Mouse (Mus musculus) Patski (cell line): ENCODE data around the gene Selplg. TPM values are rescaled to one million over a fixed set of nuclear protein-coding genes. Genes with fewer than 3 reads are reported as not detected.

ENCODE experiments used
- ATAC-seq: fragments of 100-300 bp; one replicate; pipeline ENCODE4 v1.8.0; 2021
- CTCF ChIA-PET: fragments of 350-600 bp; sonication (Branson Sonifier 250); formaldehyde crosslinking; loops from one replicate; lab custom pipeline; 2022; ENCODE audit warnings: inconsistent platforms; lab: Charles Lee
- POLR2A ChIA-PET: fragments of 350-600 bp; sonication (Branson Sonifier 250); formaldehyde crosslinking; loops from one replicate; lab custom pipeline; 2022; ENCODE audit warnings: antibody characterized with exemption, inconsistent platforms; lab: Charles Lee
- DNase-seq: peaks from one replicate; pipeline ENCODE4 v3.0.0-alpha.2; 2011; ENCODE audit warnings: low read depth, low spot score
- H3K27me3 ChIP-seq: fragments of 371-371 bp; one replicate; pipeline ENCODE4 v1.5.1; 2021
- CTCF ChIP-seq: fragments of 100-300 bp; IDR thresholded peaks from one replicate; pipeline ENCODE4 v1.5.1; 2021
- in situ Hi-C: fragments of 300-500 bp; cut with MboI; formaldehyde crosslinking; loops from 3 replicates; pipeline ENCODE4 v1.11.1; 2018; ENCODE audit warnings: low pct_unique_long_range_greater_than_20kb, mixed read lengths
- polyA plus RNA-seq: library from polyadenylated mRNA; unstranded; gene quantifications from one replicate; pipeline ENCODE4 v1.2.3, GENCODE M21; 2021

Gene Selplg
- polyA plus RNA-seq, 1 experiment from 2014 or later = 0.04 TPM

- POLR2A ChIA-PET = no interaction called here
- H3K27me3 ChIP-seq = no peaks in the 10 kb centered on the region
- no peak for TF ChIP-seq CTCF
- CTCF ChIA-PET = interaction anchor here (0.6 to 1.5 kb wide), 6 partner anchors 9 to 89 kb away, joined by 3 to 5 read pairs (median 3); no protein-coding TSS in a partner anchor
- ATAC-seq = no peak
- in situ Hi-C loops = no loop called here
- no peak for DNase-seq
Observed at GRCm38 (mm10) chr5:113844721-113845120, 12.3 kb upstream of the Selplg start.

- POLR2A ChIA-PET = no interaction called here
- DNase-seq = no peak
Observed at GRCm38 (mm10) chr5:113844106-113844505, 11.7 kb upstream of the Selplg start.

GRCm38 (mm10) chr5:113842906-113843305, 10.5 kb upstream of the Selplg start:
- POLR2A ChIA-PET = no interaction called here
- ATAC-seq = no peak
- no peaks in the 10 kb centered on the region for H3K27me3 ChIP-seq
- TF ChIP-seq CTCF = no peak
- DNase-seq = no peak
- in situ Hi-C loops = no loop called here
- CTCF ChIA-PET = interaction anchor here (0.9 kb wide), 1 partner anchor 136 kb away, joined by 3 read pairs; no protein-coding TSS in a partner anchor

More at GRCm38 (mm10) chr5:113844106-113844505, 11.7 kb upstream of the Selplg start:
- in situ Hi-C loops = no loop called here
- ATAC-seq = no peak
- no peaks in the 10 kb centered on the region for H3K27me3 ChIP-seq
- CTCF ChIA-PET = interaction anchor here (0.8 to 1.1 kb wide), 3 partner anchors 19 to 36 kb away, joined by 3 read pairs; no protein-coding TSS in a partner anchor
- TF ChIP-seq CTCF = no peak

GRCm38 (mm10) chr5:113842244-113842643, 9.8 kb upstream of the Selplg start:
- ATAC-seq (no peak), DNase-seq (no peak)
- no peaks in the 10 kb centered on the region for H3K27me3 ChIP-seq
- in situ Hi-C loops = no loop called here
- POLR2A ChIA-PET = no interaction called here
- TF ChIP-seq CTCF = no peak
- CTCF ChIA-PET = no interaction called here

- DNase-seq = no peak
- ChIA-PET POLR2A (no interaction called here), CTCF (no interaction called here)
- in situ Hi-C loops = no loop called here
- ATAC-seq = no peak
- H3K27me3 ChIP-seq = no peaks in the 10 kb centered on the region
- TF ChIP-seq CTCF = no peak
Observed at GRCm38 (mm10) chr5:113841243-113842225, 9.1 kb upstream of the Selplg start.

GRCm38 (mm10) chr5:113840443-113840842, 8.0 kb upstream of the Selplg start:
- no peak for TF ChIP-seq CTCF
- in situ Hi-C loops = no loop called here
- H3K27me3 ChIP-seq = no peaks in the 10 kb centered on the region
- ChIA-PET POLR2A (no interaction called here), CTCF (interaction anchor here (1.4 to 1.6 kb wide), 2 partner anchors 67 to 93 kb away, joined by 3 to 4 read pairs; no protein-coding TSS in a partner anchor)
- no peak for ATAC-seq
- DNase-seq = no peak

GRCm38 (mm10) chr5:113836961-113837360, 4.5 kb upstream of the Selplg start:
- no peak for DNase-seq
- in situ Hi-C loops = no loop called here
- ATAC-seq = no peak
- TF ChIP-seq CTCF = no peak
- H3K27me3 ChIP-seq = no peaks in the 10 kb centered on the region
- CTCF ChIA-PET = no interaction called here
- POLR2A ChIA-PET = no interaction called here

GRCm38 (mm10) chr5:113833316-113833947, 988 bp upstream of the Selplg start:
- in situ Hi-C loops = no loop called here
- DNase-seq = no peak
- ChIA-PET POLR2A (interaction anchor here (0.6 to 0.7 kb wide), 3 partner anchors 60 to 1760 kb away, joined by 3 to 4 read pairs (median 3); no protein-coding TSS in a partner anchor), CTCF (interaction anchor here (1.3 kb wide), 1 partner anchor 20 kb away, joined by 3 read pairs; no protein-coding TSS in a partner anchor)
- H3K27me3 ChIP-seq = no peaks in the 10 kb centered on the region
- ATAC-seq = no peak
- TF ChIP-seq CTCF = no peak

- DNase-seq (no peak), ATAC-seq (no peak)
- TF ChIP-seq CTCF = no peak
Observed at GRCm38 (mm10) chr5:113831741-113832140, 703 bp downstream of the Selplg start.

GRCm38 (mm10) chr5:113830796-113831195, 1.6 kb downstream of the Selplg start:
- no peaks in the 10 kb centered on the region for H3K27me3 ChIP-seq
- ChIA-PET POLR2A (no interaction called here), CTCF (interaction anchor here (1.7 kb wide), 1 partner anchor 58 kb away, joined by 5 read pairs; the partner anchor contains the start of gene Iscu)
- TF ChIP-seq CTCF = no peak
- ATAC-seq (no peak), DNase-seq (no peak)
- in situ Hi-C loops = no loop called here

More at GRCm38 (mm10) chr5:113831741-113832140, 703 bp downstream of the Selplg start:
- H3K27me3 ChIP-seq = no peaks in the 10 kb centered on the region
- POLR2A ChIA-PET = no interaction called here
- in situ Hi-C loops = no loop called here
- CTCF ChIA-PET = no interaction called here
